21 mouse cellular contexts compared by ENCODE assay signal in genomic region chr10:111215572-111215971, GRCm38 (mm10).
"Had no signal": no experiment of that assay in that cellular context is flagged by ENCODE, and none has a peak within 500 bp of the region (broad histone marks: within the 10 kb centered on the region; RNA-seq: fewer than 3 reads in every experiment).

No protein-coding gene starts in this region.

- H3K4me1 ChIP-seq: neural tube, embryonic 13.5 days; stomach, embryonic 15.5 days had no signal

- H3K4me3 ChIP-seq: liver, embryonic 15.5 days; lung, embryonic 15.5 days; myocyte; neural tube, embryonic 13.5 days; stomach, embryonic 15.5 days had no signal

- DNase-seq: kidney, adult 18-20 months; kidney, adult 9 months; kidney, postnatal 14 days; kidney, postnatal 4 days; left cerebral cortex, postnatal 4 days; lung, adult 18-20 months; lung, postnatal 10 days; lung, postnatal 36 days; midbrain, embryonic 14.5 days; retina, postnatal 1 day; right cerebral cortex, postnatal 25 days; spleen, adult 18-20 months; thymus, adult 2 months; thymus, postnatal 14 days; thymus, postnatal 4 days had no signal

- H3K4me2 ChIP-seq: liver, embryonic 11.5 days; liver, embryonic 15.5 days; lung, embryonic 15.5 days; neural tube, embryonic 13.5 days; stomach, embryonic 15.5 days had no signal

- H3K27me3 ChIP-seq: liver, embryonic 15.5 days; lung, embryonic 15.5 days; neural tube, embryonic 13.5 days; stomach, embryonic 15.5 days had no signal

- H3K36me3 ChIP-seq: lung, embryonic 15.5 days; neural tube, embryonic 13.5 days; stomach, embryonic 15.5 days had no signal

- H3K27ac ChIP-seq: liver, embryonic 15.5 days; lung, embryonic 15.5 days; neural tube, embryonic 13.5 days; stomach, embryonic 15.5 days had no signal

- H3K9me3 ChIP-seq: liver, embryonic 15.5 days; lung, embryonic 15.5 days; neural tube, embryonic 13.5 days; stomach, embryonic 15.5 days had no signal

- H3K9ac ChIP-seq: liver, embryonic 15.5 days; lung, embryonic 15.5 days; neural tube, embryonic 13.5 days; stomach, embryonic 15.5 days had no signal
